Mouse (Mus musculus) forebrain, postnatal 0 days (tissue): Measurements from ENCODE around the gene Cdk2ap1. TPM values are rescaled to one million over a fixed set of nuclear protein-coding genes. Genes with fewer than 3 reads are reported as not detected.
"Not testable (repeated sequence)": the region's sequence is repeated elsewhere in the genome, so short reads cannot be mapped to it uniquely, and the experiment has no call there.

ENCODE experiments used
- ATAC-seq: fragments of 200-750 bp; cut with Nextera tagmentation; 2 replicates; pipeline ENCODE4 v1.8.0; 2017; ENCODE audit warnings: mild to moderate bottlenecking, moderate library complexity
- DNase-seq: peaks from one replicate; pipeline ENCODE4 v3.0.0-alpha.2; 2015
- H3K27ac ChIP-seq: fragments of 300-500 bp; sonication (generic); 2 replicates; pipeline ENCODE4 v1.5.1; 2014; ENCODE audit warnings: low read depth, mild to moderate bottlenecking, antibody characterized with exemption, low read length, moderate library complexity, mixed read lengths
- H3K27me3 ChIP-seq: fragments of 300-500 bp; sonication (generic); 2 replicates; pipeline ENCODE4 v1.6.1; 2014; ENCODE audit warnings: mild to moderate bottlenecking, low read length, mixed read lengths; ENCODE audit not compliant: insufficient read depth
- H3K36me3 ChIP-seq: fragments of 300-500 bp; sonication (generic); 2 replicates; pipeline ENCODE4 v1.6.1; 2014; ENCODE audit warnings: mild to moderate bottlenecking, moderate library complexity; ENCODE audit not compliant: insufficient read depth
- H3K4me1 ChIP-seq: fragments of 300-500 bp; sonication (generic); 2 replicates; pipeline ENCODE4 v1.6.1; 2014; ENCODE audit warnings: antibody characterized with exemption; ENCODE audit not compliant: insufficient read depth
- H3K4me2 ChIP-seq: fragments of 300-500 bp; sonication (generic); 2 replicates; pipeline ENCODE4 v1.6.1; 2014; ENCODE audit warnings: low read depth, mild to moderate bottlenecking, moderate library complexity
- H3K4me3 ChIP-seq: fragments of 300-500 bp; sonication (generic); 2 replicates; pipeline ENCODE4 v1.5.1; 2014; ENCODE audit warnings: low read depth, low read length, mixed read lengths
- H3K9ac ChIP-seq: fragments of 300-500 bp; sonication (generic); 2 replicates; pipeline ENCODE4 v1.6.1; 2014; ENCODE audit warnings: mild to moderate bottlenecking
- H3K9me3 ChIP-seq: fragments of 300-500 bp; sonication (generic); 2 replicates; pipeline ENCODE4 v1.6.1; 2016; ENCODE audit warnings: low read length
- CTCF ChIP-seq: sonication (generic); IDR thresholded peaks from 2 replicates; pipeline ENCODE4 v1.5.1; 2016; ENCODE audit warnings: antibody characterized with exemption, control low read depth, low read depth
- WGBS: fragments of 180-500 bp; shearing (Covaris S2); extraction: QIAGEN DNeasy Blood & Tissue Kit; methylation state at CpG from one replicate; pipeline ENCODE4 v1.1.7; 2014; 5-methylcytosine and 5-hydroxymethylcytosine counted together
- polyA plus RNA-seq: library from polyadenylated mRNA; unstranded; fragments of >200 nt; fragmentation: Nextera tagmentation; extraction: Ambion mirVana; gene quantifications from 2 replicates; pipeline ENCODE4 v1.2.1, GENCODE M21; 2015
- total RNA-seq: library from RNA; depleted of rRNA; stranded (reverse); fragments of >200 nt; gene quantifications from 2 replicates; pipeline ENCODE4 v1.2.3, GENCODE M21; 2014

Gene Cdk2ap1
- total and polyA plus RNA-seq, 2 experiments from 2014 or later: 101 to 183 TPM

GRCm38 (mm10) chr5:124351604-124352003, 11.3 kb downstream of the Cdk2ap1 start:
- peaks cover 22% of the 10 kb centered on the region for H3K36me3 ChIP-seq
- H3K4me1 ChIP-seq: peaks cover 14% of the 10 kb centered on the region
- no peaks in the 10 kb centered on the region for H3K27me3 ChIP-seq
- peak overlapping the region; percentile 78 for H3K9ac ChIP-seq
- WGBS: 19% methylated on average over 3 of the region's 3 CpGs
- H3K9me3 ChIP-seq: no peaks in the 10 kb centered on the region
- H3K4me2 ChIP-seq: peak overlapping the region; percentile 94
- peak overlapping the region; percentile 83 for H3K4me3 ChIP-seq
- TF ChIP-seq CTCF: no peak
- peak overlapping the region; percentile 96 for H3K27ac ChIP-seq
- DNase-seq (no peak), ATAC-seq (no peak)

GRCm38 (mm10) chr5:124351111-124351560, 11.7 kb downstream of the Cdk2ap1 start:
- 9% methylated on average over 7 of the region's 7 CpGs for WGBS

GRCm38 (mm10) chr5:124350350-124350749, 12.5 kb downstream of the Cdk2ap1 start:
- Histone ChIP-seq H3K9me3 (no peaks in the 10 kb centered on the region), H3K4me3 (no peak overlapping the region), H3K4me1 (peaks cover 14% of the 10 kb centered on the region), H3K4me2 (peak overlapping the region; percentile 94), H3K36me3 (peaks cover 29% of the 10 kb centered on the region), H3K27ac (peak overlapping the region; percentile 96), H3K27me3 (no peaks in the 10 kb centered on the region), H3K9ac (no peak overlapping the region)
- WGBS: 53% methylated on average over 2 of the region's 2 CpGs
- no peak for ATAC-seq
- TF ChIP-seq CTCF: no peak
- no peak for DNase-seq

More at GRCm38 (mm10) chr5:124351111-124351560, 11.7 kb downstream of the Cdk2ap1 start:
- Histone ChIP-seq H3K4me1 (peaks cover 14% of the 10 kb centered on the region), H3K27ac (peak overlapping the region; percentile 96), H3K9ac (peak overlapping the region; percentile 78), H3K4me2 (peak overlapping the region; percentile 94), H3K9me3 (no peaks in the 10 kb centered on the region), H3K36me3 (peaks cover 27% of the 10 kb centered on the region), H3K27me3 (no peaks in the 10 kb centered on the region), H3K4me3 (peak overlapping the region; percentile 83)
- DNase-seq (peak; percentile 81), ATAC-seq (peak; percentile 66)
- TF ChIP-seq CTCF: 0 out of 2 replicates have a peak, but pooled peaks have one; percentile 11

- Histone ChIP-seq H3K36me3 (peaks cover 36% of the 10 kb centered on the region), H3K27ac (peak overlapping the region; percentile 96), H3K4me2 (no peak overlapping the region), H3K4me1 (peaks cover 14% of the 10 kb centered on the region), H3K27me3 (no peaks in the 10 kb centered on the region), H3K9me3 (no peaks in the 10 kb centered on the region), H3K9ac (no peak overlapping the region), H3K4me3 (no peak overlapping the region)
- ATAC-seq (no peak), DNase-seq (no peak)
- 82% methylated on average over 17 of the region's 17 CpGs for WGBS
- no peak for TF ChIP-seq CTCF
Observed at GRCm38 (mm10) chr5:124349196-124349595, 13.7 kb downstream of the Cdk2ap1 start.

- 66% methylated on average over 8 of the region's 8 CpGs for WGBS
- Histone ChIP-seq H3K27me3 (no peaks in the 10 kb centered on the region), H3K4me1 (no peaks in the 10 kb centered on the region; the same call in 1 of the 2 replicates), H3K4me2 (no peak overlapping the region), H3K9ac (no peak overlapping the region), H3K27ac (peak overlapping the region; percentile 46; the same call in 1 of the 2 replicates), H3K9me3 (no peaks in the 10 kb centered on the region), H3K4me3 (no peak overlapping the region), H3K36me3 (peaks cover 22% of the 10 kb centered on the region)
- no peak for TF ChIP-seq CTCF
- DNase-seq (no peak), ATAC-seq (no peak)
Observed at GRCm38 (mm10) chr5:124342897-124343296, 20.0 kb downstream of the Cdk2ap1 start.

- not testable (repeated sequence) for H3K4me1 ChIP-seq, DNase-seq, H3K27ac ChIP-seq, H3K9ac ChIP-seq, H3K27me3 ChIP-seq, H3K4me3 ChIP-seq, H3K9me3 ChIP-seq, H3K4me2 ChIP-seq, ATAC-seq
- peaks cover 20% of the 10 kb centered on the region for H3K36me3 ChIP-seq
- WGBS: 69% methylated on average over 6 of the region's 6 CpGs
- peak; percentile 15; the same call in 1 of the 2 replicates for TF ChIP-seq CTCF
Observed at GRCm38 (mm10) chr5:124341753-124342339, 21.0 kb downstream of the Cdk2ap1 start.

- ATAC-seq (no peak), DNase-seq (no peak)
- no peak for TF ChIP-seq CTCF
- 81% methylated on average over 8 of the region's 8 CpGs for WGBS
- H3K27ac ChIP-seq: peak overlapping the region; percentile 70
- H3K27me3 ChIP-seq: no peaks in the 10 kb centered on the region
- no peak overlapping the region for H3K9ac ChIP-seq
- peaks cover 10% of the 10 kb centered on the region; the same call in 1 of the 2 replicates for H3K4me1 ChIP-seq
- H3K9me3 ChIP-seq: no peaks in the 10 kb centered on the region
- no peaks in the 10 kb centered on the region for H3K36me3 ChIP-seq
- H3K4me3 ChIP-seq: no peak overlapping the region
- no peak overlapping the region for H3K4me2 ChIP-seq
Observed at GRCm38 (mm10) chr5:124338791-124339190, 24.1 kb downstream of the Cdk2ap1 start.
